Mouse (Mus musculus) splenic B cell, adult 2 months (primary cell): ENCODE measurements around the gene Uqcr11.

Source experiments
- DNase-seq: peaks from one replicate; pipeline ENCODE4 v3.0.0-alpha.2; 2011; ENCODE audit warnings: low read depth, low spot score
- H3K27me3 ChIP-seq: 2 replicates; pipeline ENCODE4 v1.6.1; 2012; ENCODE audit warnings: mild to moderate bottlenecking, low read length, moderate library complexity, mixed read lengths; ENCODE audit not compliant: control insufficient read depth, poor library complexity, insufficient read depth, severe bottlenecking
- H3K36me3 ChIP-seq: 2 replicates; pipeline ENCODE4 v1.6.1; 2012; ENCODE audit warnings: mild to moderate bottlenecking, low read length, moderate library complexity, mixed read lengths; ENCODE audit not compliant: control insufficient read depth, poor library complexity, insufficient read depth, severe bottlenecking

The Uqcr11 gene

DNA sequence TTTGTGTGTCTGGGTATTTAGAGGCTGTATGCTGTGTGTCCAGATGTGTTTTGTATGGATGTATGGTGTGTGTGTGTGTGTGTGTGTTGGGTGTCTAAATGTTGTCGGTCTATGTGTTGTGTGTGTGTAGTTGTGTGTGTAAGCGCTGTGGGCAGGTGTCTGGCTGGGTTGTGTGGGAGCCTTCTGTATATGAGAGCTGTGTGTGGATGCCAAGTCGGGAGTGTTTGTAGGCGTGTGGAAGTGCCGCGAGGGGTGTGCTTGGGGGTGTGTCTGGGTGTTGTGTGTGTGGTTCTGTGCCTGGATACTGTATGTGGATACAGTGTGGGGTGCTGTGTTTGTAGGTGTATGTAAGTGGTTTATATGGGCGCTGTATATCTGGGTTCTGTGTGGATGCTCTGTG lies 49.3 kb downstream of the Uqcr11 start:
- no peaks in the 10 kb centered on the region; the same call in 1 of the 2 replicates for H3K27me3 ChIP-seq
- DNase-seq, result no peak
- no peaks in the 10 kb centered on the region for H3K36me3 ChIP-seq

GRCm38 (mm10) chr10:80356737-80357136 lies 49.9 kb downstream of the Uqcr11 start:
- no peaks in the 10 kb centered on the region; the same call in 1 of the 2 replicates for H3K27me3 ChIP-seq
- DNase-seq, result no peak
- no peaks in the 10 kb centered on the region for H3K36me3 ChIP-seq

- DNase-seq, result no peak
- Histone ChIP-seq H3K27me3 (no peaks in the 10 kb centered on the region; the same call in 1 of the 2 replicates), H3K36me3 (no peaks in the 10 kb centered on the region)
Observed at GRCm38 (mm10) chr10:80356001-80356682, 50.5 kb downstream of the Uqcr11 start, which contains the start of gene Plk5. Plk5 (plus strand) TSS chr10:80356459.

DNA sequence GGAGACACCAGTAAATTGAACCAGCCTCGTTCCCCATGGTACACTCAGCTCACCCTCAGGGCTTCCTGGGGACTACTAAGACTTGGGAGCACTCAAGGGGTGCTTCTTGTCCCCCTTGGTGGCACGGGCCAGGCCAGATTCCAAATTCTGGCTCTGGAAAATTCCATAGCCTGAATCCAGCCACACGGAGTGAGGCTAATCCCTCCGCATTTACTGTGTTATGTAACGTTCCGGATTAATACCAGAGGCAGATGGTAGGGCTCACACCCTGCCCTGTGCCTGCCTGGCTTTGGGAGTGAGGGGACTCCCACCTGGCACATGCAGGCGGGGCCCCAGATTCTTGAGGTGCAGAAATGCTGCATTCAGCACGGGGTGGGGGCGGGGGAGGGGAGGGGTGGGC lies 51.2 kb downstream of the Uqcr11 start:
- Histone ChIP-seq H3K27me3 (no peaks in the 10 kb centered on the region; the same call in 1 of the 2 replicates), H3K36me3 (no peaks in the 10 kb centered on the region)
- no peak for DNase-seq
